Mouse (Mus musculus): ENCODE measurements around the gene Myh6.
"Not testable (repeated sequence)": the region's sequence is repeated elsewhere in the genome, so short reads cannot be mapped to it uniquely, and the experiment has no call there.

Gene Myh6

DNA sequence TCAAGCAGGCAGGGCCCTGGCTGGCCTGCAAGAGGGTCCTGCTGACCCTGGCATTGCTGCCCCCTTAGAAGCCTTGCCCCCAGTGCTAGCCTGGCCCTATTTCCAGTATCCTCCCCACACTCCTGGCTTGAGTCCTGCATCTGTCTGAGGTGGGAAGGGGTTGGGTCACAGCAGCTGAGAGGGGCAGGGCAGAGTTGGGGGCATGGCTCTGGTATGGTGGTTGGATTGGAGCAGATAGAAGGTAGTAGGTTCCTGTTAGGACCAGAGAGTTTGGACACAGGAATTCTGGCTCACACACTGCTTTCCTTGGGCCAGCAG lies 28.1 kb upstream of the Myh6 start:
- in situ Hi-C loops (cut with MboI, MseI) = no loop called here

DNA sequence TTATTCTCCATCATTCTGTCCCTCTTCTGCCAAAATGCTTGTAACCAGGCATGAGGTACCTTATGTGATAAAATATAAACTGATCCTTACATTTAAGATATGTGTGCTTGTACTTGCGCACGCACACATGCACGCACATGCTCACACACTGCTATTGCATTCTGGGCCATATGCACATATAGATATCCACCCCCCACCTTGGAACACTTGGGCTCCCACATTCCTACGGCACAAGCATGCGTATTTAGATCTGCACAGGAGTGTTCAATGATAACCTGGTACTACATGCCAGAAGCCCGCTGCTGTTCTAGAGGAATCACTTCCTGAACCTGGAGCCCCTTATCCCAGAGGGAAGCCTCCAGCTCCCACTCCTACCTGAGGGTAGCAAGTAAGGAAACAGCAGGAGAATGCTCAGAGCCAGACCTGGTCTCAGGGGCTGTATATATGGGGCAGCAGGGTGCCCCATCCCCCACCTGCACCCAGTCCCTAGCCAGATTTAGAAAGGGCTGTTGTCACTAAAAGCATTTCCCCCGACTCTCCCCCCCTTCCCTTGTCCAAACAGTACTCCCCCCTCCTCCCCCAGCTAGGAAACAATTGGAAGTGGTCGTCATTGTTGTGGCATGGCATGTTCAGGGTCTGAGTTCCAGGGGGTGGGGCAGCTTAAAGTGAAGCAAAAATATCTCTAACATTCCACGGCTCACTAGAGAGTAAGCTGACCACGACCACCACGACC lies 27.6 kb upstream of the Myh6 start, which contains the start of gene Myh7:
Gene Myh7, minus strand, starts transcription at position 491 of the 733 bp plus-strand sequence.
- in situ Hi-C loops (cut with MboI, MseI) = no loop called here

DNA sequence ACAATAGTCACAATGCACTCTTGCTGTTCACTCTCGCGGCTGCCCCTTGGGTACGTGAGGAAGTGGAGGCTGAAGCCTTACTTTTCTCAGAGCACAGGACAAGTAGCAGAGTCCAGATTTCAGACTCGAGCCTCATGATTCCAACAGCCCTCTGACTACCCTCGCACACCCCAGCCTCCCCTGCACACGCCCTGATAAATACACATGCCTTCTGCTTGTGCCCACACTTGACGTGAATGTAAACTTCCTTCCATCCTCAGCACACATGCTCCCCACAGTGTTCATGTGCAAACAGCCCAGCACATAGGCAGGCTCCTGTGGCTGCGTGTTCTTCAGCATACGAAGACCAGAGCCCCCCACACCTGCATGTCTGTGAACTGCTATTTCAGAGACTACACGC lies 26.9 kb upstream of the Myh6 start:
- in situ Hi-C loops (cut with MboI, MseI) = no loop called here

DNA sequence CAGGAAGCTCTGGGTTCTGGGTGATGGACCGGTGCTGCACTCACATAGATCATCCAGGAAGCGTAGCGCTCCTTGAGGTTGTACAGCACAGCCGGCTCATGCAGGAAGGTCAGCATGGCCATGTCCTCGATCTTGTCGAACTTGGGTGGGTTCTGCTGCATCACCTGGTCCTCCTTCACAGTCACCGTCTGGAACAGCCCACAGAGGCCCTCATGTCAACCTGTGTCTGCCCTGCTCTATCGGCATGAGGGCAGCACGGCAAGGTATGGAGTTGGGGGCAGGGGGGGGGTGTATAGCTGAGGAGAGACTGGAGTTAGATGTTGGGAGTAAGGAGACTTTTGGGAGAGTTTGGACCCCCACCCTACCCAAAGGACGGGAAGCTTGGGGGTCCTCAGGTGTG lies 25.5 kb upstream of the Myh6 start:
- in situ Hi-C loops (cut with MboI, MseI) = no loop called here

DNA sequence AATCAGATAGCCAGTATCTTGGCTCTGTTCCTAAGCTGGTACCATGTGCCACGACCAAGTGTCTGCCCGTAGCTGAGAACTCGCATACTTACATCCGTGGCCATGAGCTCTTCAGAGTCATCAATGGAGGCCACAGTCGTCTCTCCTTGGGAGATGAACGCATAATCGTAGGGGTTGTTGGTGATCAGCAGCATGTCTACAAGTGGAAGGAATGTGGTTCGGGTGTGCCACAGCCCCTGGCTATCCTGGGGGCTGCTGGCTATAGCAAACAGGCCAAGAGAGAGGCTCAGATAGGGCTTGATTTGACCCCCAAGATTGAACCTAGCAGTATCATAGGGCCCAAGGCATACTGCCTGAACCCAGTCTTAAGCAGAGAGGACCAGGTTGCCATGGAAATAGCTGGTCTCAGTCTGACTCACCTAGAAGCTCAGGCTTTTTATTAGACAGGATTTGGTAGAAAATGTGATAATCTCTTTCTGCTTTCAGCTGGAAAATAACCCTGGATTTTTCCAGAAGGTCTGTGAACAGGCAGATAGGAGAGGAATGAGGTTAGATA lies 23.2 kb upstream of the Myh6 start:
- in situ Hi-C loops (cut with MboI, MseI) = no loop called here

DNA sequence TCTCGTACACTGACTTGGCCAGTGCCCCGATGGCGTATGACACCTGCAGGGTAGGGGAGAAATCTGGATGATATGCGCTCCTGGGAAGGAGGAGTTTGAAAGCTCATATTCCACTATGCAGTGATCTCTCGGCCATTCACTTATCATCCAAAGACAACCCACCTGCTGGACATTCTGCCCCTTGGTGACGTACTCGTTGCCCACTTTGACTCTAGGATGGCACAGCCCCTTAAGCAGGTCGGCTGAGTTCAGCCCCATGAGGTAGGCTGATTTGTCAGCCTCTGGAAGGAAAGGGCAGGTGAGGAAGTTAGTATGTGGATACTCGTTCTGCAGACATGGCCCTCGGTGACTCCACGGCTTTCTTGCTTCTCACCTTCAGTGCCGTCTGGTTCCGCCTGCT lies 22.2 kb upstream of the Myh6 start:
- in situ Hi-C loops (cut with MboI, MseI) = no loop called here

DNA sequence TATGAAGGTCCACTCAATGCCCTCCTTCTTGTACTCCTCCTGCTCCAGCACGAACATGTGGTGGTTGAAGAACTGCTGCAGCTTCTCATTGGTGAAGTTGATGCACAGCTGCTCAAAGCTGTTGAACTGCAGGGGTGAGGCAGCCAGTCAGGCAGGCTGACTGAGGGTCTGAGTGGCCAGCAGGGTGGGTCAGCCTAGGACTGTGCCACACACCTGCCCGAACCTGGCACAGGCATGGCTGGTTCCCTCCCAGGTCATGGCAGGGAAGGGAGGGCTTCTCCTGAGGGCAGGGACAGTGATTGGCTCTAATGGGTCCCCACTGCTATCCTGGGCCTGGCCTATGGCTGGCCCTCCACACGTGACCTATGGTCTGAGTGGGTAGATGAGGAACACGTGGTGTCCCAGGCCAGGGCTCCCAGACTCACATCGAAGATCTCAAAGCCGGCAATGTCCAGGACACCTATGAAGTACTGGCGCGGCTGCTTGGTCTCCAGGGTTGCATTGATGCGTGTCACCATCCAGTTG lies 21.7 kb upstream of the Myh6 start:
- in situ Hi-C loops (cut with MboI, MseI) = not testable (repeated sequence)

DNA sequence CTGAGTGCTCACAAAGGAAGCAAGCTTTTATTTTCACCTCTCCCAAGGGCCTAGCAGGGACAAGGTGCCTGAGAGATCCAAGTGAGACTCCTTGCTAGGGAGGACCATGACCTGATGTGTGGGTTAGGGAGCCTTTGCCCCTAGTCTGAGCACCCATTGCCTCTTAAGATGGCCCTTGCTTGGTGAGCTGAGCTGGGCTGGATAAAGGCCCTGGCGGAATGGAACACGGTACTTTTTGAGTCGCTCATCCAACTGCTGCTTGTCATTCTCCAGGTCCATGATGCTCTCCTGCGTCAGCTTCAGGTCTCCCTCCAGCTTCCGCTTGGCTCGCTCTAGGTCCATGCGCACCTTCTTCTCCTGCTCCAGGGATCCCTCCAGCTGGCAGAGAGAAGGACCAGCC lies 15.2 kb upstream of the Myh6 start:
- in situ Hi-C loops (cut with MboI, MseI) = no loop called here

DNA sequence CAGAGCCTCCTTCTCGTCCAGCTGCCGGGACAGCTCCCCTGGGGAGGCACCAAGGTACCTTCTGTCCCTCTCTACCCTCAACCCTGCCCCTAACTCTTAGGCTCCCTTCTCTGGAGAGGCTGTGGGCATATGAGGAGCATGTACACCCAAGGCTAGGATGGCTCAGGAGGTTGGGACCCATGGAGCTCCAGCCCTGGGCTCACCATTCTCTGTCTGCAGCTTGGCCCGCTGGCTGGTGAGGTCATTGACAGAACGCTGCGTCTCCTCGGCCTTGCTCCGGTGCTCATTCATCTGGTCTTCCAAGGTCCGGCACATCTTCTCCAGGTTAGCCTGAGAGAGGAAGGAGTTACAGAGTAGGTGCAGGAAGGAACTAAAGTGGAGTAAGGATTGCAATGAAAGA lies 11.9 kb upstream of the Myh6 start:
- in situ Hi-C loops (cut with MboI, MseI) = no loop called here

DNA sequence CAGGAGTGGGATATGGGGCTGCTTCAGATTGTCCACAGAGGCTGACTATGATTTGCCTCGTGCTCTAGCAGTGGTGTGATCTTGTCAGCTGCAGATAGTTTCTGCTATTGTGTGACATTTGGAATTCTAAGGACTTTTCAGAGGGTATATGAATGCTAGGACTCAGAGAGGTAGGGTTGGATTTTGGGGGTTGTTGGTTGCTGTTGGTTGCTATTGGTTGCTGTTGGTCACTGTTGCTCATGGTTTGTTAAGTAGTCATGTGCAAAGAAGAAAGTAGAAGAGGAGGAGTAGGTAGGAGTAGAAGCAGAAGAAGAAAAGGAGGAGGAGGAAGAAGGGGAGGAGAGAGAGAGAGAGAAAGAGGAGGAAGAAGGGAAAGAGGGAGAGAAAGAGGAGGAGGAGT lies 9.9 kb upstream of the Myh6 start, which contains the start of gene Gm17428:
Gene Gm17428, plus strand, starts transcription at position 301 of the 400 bp plus-strand sequence.
- in situ Hi-C loops (cut with MboI, MseI) = no loop called here

DNA sequence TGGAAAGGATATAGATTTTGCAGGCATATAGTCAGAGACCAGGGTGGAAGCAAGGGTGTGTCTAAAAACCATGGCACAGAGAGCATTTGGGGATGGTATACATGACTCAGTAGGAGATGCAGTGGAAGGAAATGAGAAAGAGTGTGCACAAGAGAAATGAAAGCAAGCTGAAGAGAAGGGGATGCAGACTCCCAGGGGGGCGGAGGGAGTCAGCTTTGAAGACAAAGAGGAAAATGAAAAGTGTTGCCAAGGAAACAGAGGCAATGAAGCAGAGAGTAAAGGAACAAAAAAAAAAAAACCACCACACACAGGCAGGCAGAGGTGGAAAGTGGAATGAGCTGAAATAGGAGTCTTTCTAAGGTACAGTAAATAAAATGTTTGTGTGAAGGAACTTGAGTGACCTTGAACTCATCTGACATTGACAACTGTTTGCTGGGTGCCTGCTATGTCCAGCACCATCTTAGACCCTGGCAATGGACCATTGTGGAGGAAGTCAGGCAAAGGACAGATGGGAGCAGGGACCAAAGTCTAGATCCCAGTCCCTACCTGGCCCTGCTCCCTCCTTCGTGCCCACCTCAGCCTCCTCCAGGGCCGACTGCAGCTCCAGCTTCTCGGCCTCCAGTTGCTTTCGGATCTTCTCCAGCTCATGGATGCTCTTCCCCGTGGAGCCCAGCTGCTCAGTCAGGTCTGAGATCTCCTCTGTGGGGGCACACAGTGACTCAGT lies 7.5 kb upstream of the Myh6 start:
- in situ Hi-C loops (cut with MboI, MseI) = no loop called here

DNA sequence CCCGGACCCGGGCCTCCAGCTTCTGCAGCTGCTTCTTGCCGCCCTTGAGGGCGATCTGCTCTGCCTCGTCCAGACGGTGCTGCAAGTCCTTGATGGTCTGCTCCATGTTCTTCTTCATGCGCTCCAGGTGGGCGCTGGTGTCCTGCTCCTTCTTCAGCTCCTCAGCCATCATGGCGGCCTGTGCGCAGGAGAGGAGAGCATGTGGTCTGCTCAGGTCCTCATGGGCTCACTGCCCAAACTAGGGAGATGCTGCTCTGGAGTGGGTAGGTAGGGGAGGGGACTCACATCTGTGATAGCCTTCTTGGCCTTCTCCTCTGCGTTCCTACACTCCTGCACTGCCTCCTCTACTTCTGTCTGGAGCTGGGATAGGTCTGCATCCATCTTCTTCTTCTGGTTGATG lies 6.1 kb upstream of the Myh6 start:
- in situ Hi-C loops (cut with MboI, MseI) = not testable (repeated sequence)

DNA sequence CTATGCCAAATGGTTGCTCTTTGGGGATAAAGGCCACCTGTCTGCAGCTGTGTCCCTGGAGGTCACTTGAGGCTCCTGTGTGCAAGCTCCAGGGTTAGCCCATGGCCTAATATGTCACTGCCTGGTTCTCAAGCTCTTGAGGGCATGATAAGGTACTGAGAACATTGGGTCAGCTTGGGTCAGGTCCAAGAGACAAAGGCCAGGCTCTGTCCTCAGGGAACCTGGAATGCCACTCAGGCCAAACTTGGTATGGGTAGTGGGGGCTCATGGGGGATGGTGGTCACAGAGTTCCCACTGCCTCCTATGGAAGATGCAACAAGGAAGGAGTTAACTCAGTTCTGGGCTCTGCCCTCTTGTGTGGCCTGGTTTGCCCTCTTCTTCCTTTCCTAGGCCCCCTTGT lies 1.6 kb upstream of the Myh6 start:
- in situ Hi-C loops (cut with MboI, MseI) = loop anchor here (10.0 kb wide), 1 partner anchor 986 kb away; the partner anchor contains the start of gene Cma2

DNA sequence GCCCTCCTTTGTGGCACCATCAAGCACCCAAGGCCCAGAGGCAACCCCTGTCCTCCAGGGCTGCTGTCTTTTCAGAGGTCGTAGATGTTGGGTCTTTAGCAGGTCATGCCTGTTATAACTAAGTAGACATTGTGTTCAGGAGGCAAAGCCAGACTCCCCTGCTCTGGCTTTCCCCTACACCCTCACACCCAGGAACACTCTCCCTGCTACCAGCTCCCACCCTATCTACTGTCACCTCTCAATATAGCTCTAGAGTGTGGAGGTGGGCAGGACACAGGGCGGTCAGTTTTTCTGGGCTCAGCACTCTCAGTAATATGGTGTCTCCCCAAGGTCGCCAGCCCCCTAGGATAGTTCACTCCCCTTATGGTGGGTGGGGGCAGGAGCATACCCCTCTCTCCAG lies 1.1 kb upstream of the Myh6 start:
- in situ Hi-C loops (cut with MboI, MseI) = loop anchor here (10.0 kb wide), 1 partner anchor 987 kb away; the partner anchor contains the start of gene Cma2

DNA sequence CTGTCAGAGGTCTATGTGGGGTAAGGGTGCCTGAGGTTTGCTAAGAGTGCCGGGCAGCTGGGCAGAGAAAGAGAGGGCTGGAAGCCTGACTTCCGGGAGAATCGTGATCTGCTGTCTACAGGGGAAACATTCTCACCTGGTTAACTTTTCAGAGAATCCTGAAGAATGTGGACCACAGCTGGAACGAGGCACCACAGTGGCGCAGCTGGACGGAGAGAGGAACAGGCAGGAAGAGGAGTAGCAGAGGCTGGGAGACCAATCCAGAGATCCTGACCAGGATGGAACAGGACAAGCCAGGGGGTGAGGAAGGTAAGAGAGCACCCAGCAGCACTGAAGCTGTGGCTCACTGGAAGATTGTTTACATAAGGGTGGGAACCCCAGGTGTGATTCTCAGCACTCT lies 1.1 kb downstream of the Myh6 start:
- in situ Hi-C loops (cut with MboI, MseI) = loop anchor here (10.0 kb wide), 1 partner anchor 989 kb away; the partner anchor contains the start of gene Cma2

DNA sequence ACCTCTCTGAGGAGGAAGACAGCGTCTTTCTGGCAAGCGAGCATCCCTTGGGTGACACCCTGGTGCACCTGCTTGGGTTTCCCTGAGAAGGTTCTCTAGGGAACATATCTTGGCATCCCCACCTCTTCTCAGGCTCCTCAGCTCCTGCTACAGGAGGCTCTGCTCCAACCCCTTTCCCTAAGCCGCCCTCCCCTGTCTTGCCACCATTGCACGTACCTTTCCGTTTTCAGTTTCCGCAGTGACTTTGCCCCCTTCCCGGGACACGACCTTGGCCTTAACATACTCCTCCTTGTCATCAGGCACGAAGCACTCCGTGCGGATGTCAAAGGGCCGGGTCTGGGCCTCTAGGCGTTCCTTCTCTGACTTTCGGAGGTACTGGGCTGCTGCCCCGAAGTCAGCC lies 1.7 kb downstream of the Myh6 start:
- in situ Hi-C loops (cut with MboI, MseI) = loop anchor here (10.0 kb wide), 1 partner anchor 990 kb away; the partner anchor contains the start of gene Cma2

DNA sequence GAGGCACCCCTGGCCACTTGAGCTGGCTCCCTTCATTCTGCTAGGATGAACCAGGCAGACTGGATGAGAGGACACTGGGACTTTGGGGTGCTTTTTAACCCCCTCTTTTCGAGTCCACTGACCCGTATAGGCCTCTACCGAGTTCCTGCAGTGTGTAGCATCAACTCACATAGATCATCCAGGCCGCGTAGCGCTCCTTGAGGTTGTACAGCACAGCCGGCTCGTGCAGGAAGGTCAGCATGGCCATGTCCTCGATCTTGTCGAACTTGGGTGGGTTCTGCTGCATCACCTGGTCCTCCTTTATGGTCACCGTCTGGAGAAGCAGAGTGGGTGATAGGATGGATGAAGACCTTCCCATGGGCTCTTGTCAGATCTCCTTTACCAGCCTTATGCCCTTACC lies 3.0 kb downstream of the Myh6 start:
- in situ Hi-C loops (cut with MboI, MseI) = loop anchor here (10.0 kb wide), 1 partner anchor 991 kb away; the partner anchor contains the start of gene Cma2

DNA sequence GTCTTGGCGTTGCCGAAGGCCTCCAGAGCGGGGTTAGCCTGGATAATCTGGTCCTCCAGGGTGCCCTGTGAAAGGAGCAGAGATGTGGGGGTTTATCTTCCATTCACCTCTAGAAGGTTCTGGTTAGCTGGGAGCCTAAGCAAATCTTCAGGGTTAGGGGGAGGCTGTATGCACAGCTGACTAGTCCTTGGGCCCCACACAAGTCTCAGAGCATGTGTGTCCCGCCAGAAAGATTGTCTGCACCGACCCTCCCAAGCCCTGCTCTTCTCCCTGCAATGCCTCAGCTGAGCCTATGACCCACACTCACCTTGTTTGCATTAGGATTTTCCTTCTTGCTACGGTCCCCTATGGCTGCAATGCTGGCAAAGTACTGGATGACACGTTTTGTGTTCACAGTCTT lies 4.0 kb downstream of the Myh6 start:
- in situ Hi-C loops (cut with MboI, MseI) = loop anchor here (10.0 kb wide), 1 partner anchor 992 kb away; the partner anchor contains the start of gene Cma2

DNA sequence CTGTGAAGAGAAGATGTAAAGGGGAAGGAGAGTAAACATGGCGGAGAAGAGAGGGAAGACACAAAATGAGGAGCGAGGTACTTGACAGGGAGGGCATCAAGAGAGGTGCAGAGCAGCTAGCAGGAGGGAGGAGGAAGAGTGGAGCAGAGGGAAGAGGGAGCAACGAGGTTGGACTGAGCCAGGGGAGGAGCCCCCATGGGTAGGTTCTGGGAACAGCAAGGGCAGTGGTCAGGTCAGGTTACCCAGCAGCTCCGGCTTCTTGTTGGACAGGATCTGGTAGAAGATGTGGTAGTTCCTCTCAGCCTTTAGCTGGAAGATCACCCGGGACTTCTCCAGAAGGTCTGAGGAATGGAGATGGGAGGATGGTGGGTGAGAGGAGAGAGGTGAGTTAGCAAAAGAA lies 5.2 kb downstream of the Myh6 start:
- in situ Hi-C loops (cut with MboI, MseI) = loop anchor here (10.0 kb wide), 1 partner anchor 993 kb away; the partner anchor contains the start of gene Cma2

DNA sequence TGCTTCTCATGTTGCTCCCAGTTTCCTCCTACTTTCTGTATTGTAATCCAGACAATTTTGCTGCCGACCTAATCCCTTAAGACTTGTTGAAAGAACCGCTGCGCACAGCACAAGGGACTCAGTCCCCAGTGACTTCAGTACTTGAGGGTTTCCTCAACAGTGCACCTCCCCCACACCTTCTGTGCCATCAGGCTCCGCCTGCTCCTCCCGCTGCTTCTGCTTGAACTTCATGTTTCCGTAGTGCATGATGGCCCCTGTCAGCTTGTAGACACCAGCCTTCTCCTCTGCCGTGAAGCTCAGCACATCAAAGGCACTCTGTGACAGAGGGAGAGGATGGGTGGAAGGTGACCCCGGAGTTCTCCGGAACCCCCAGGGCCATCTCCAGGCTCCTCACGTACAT lies 6.0 kb downstream of the Myh6 start:
- in situ Hi-C loops (cut with MboI, MseI) = loop anchor here (10.0 kb wide), 1 partner anchor 994 kb away; the partner anchor contains the start of gene Cma2

DNA sequence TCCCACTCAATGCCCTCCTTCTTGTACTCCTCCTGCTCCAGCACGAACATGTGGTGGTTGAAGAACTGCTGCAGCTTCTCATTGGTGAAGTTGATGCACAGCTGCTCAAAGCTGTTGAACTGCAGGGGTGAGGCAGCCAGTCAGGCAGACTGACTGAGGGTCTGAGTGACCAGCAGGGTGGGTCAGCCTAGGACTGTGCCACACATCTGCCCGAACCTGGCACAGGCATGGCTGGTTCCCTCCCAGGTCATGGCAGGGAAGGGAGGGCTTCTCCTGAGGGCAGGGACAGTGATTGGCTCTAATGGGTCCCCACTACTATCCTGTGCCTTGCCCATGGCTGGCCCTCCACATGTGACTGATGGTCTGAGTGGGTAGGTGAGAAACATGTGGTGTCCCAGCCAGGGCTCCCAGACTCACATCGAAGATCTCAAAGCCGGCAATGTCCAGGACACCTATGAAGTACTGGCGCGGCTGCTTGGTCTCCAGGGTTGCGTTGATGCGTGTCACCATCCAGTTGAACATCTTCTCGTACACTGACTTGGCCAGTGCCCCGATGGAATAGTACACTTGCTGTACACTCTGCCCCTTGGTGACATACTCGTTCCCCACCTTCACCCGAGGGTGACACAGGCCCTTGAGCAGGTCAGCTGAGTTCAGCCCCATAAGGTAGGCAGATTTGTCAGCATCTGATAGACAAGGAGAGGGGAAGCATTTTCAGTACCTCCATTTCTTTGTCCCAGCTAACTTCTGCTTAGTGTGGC lies 6.7 kb downstream of the Myh6 start:
- in situ Hi-C loops (cut with MboI, MseI) = loop anchor here (10.0 kb wide), 1 partner anchor 995 kb away; the partner anchor contains the start of gene Cma2

Data from T-helper 1 cell (primary cell).